Mouse (Mus musculus): ENCODE results near the gene Cd70.
A peak's percentile ranks its signal among the peaks of the same experiment; 100 is the strongest.

Gene Cd70

DNA sequence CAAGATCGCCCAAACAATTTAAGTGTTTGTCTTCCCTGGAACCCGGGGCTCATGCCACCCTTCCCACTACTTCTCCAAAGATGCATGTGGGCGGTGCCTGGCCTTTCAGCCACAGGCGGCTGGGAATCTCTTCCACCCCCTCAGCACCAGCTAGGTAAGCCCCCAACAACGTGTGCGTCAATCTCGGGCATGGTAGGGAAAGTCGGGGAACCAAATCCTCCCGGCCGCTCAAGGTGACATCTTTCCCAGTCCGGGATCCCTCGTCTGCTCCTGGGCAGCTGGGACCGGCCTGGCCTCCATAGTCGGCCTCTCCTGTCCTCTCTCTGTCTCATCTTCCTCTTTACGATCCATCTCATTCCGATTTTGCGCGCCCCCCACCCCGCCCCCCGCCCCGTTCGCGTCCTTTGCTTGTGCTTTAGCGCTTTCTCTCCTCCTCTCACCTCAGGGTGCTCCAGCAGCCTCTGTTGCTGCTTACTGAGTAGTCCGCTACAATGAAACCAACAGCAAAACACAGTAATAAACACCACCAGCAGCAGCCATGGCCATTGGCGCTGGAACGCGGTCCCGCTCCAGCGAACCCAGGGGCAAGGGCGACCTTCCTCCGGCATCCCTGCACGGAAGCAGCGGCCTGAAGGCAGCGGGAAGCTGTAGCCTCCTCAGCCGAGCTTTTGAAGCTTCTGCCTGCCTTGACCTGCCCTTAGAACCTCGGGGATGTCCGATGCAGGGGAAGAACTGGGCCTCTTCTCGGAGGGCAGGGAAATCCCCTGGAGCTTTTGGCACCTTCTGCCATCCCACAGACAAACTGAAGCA lies at the start of gene Cd70:
TSS of gene Cd70 (minus strand) at position 784 of the 810 bp plus-strand sequence.
- no peak for DNase-seq (ENCODE audit: low spot score)

DNA sequence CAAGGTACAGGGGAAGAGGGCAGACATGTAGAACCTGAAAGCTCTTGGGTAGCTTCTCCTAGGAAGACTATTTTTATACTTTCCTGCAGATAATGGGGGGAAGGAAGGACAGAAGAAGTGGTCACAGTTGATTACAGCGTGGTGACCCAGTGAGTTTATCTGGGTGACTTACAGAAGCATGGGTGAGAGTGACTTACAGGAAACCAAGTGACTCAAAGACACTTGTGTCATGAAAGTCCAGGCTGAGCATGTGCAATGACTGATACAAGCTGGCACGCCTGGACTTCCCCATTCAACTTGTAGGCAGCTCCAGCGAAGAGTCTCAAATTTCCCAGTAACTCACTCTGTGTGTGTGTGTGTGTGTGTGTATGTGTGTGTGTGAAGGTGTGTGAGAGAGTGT lies 48.7 kb upstream of the Cd70 start:
- DNase-seq (ENCODE audit: low spot score) = no peak

DNA sequence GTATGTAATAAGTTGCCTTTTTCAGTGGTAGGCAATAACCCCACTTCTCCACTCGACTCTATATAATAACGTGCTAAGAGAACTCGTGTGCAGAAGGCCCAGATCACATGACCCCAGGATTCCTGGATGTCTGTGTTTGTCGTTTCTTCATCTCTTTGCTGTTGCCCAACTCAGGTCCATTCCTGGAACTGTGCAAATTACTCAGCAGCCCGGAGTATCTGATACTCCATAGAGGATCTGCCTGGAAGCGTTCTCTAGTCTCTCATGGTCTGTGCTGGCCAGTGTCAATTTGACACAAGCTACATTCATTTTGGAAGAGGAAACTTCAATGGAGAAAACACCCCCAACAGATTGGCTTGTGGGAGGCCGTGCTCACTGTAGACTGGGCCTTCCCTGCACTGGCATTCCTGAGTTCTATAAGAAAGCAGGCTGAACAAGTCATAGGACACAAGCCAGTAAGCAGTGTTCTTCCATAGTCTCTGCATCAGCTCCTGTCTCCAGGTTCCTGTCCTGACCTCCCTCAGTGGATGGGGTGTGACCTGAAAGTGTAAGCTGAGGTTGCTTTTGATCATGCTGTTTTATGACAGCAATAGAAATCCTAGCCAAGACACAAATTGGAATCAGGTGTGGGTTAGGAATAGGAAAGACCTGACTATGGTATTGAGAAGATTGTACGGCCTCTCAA lies 45.9 kb upstream of the Cd70 start:
- peak; percentile 59 for DNase-seq (ENCODE audit: low spot score)

DNA sequence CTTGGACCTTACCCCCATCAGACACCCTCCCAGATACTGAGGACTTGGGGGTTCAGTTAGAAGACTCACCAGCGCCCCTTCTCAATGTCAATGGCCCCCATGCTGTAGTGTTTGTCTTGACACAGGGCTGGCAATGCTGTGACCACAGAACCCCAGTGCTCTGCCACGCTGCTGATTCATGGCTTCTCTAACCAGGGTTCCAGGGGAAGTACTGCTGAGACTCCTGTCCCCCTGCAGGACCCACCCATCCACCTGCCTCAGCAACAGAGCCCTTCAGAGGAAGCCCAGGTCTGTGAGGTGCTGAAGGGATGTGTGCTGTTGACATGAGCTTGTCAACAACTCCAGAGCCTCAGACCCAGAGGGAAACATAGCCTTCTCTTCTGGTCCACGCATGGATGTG lies 45.2 kb upstream of the Cd70 start:
- no peak for DNase-seq (ENCODE audit: low spot score)

DNA sequence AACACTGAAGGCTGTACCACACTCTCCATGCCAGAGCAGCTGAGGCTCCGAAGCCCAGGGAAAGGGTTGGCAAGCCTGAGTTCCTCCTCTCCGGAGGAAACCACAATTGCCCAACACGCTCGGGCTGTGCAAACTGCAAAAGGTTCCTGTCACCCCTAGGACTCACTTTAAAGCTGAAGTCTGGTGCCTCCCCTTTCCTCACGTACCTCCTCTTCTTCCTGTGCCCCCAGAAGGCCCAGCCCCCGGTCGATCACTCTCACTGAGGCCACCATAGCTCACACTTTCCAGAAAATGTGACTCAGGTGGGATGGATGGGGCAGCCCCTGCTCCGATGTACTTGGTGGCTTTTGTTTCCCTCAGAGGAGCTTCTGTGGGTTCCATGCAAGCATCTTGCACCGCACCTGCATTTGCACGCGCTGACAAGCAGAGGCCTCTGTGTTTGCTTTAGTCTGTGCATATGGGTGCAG lies 44.5 kb upstream of the Cd70 start, which contains the start of gene Tnfsf14:
TSS of gene Tnfsf14 (minus strand) at position 137 of the 467 bp plus-strand sequence.
- DNase-seq (ENCODE audit: low spot score) = no peak

DNA sequence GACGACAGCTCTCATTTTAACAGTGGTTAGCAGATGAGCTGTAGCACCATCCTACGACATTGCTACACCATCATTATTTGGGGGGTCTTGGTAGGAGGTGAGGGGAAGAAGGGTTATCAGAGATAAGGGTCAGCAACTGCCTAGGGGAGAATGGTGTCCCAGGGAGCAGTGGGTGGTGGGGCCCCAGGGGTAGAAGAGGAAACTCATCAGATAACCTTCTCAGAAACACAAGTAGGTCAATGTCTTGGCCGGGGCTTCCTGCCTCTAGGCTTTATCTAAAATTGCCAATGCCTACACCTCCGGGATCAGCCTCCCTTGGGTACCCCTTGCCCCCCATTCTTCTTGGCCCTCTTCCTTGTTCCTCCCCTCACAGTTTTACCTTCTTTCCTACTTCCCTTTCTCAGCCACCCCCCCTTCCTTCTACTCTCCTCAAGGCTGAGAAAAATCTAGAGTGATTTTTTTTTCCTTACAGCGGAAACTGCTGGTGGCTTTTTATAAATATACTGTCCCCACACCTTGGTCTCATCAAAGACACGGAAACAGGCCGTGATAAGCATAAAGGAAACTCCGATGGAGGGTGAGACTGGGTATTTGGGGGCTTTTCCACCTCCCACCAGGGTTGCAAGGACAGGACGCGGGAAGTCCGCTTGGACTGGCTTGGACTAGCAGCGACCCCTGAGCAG lies 39.1 kb upstream of the Cd70 start:
- no peak for DNase-seq (ENCODE audit: low spot score)

DNA sequence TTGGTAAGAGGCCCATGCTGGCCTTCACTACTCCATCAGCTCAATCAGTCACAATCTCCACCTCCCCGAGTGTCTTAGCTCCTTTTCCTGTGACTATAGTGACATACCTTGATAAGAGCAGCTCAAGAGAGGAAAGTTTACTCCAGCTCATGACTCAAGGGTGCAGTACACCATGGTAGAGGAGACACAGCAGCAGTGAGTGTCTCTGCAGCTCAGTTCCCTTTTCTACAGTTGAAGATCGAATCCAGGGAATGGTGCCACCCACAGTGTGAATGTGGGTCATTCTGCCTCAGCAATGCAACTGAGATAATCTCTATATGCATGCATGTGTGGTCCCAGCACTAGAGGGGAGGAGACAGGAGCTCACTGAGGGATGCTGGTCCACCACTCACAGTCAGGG lies 36.1 kb upstream of the Cd70 start:
- no peak for DNase-seq (ENCODE audit: low spot score)

DNA sequence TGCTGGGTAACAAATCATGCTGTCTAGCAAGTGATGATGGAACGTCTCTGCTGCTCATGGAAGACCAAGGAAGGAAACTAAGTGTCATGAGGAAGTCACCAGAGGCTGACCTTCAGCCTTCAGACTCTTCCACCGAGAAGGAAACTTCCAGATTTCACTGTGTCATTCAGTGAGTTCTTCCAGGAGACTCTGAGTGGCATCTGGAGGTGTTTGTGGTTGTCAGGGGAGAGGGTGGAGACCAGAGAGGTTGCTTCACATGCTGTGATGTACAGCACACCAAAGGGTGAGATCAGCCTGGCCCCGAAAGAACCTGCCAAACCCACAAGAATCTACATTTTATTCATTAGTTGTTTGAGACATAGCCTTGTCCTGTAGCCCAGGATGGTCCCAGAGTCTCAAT lies 33.3 kb upstream of the Cd70 start:
- DNase-seq (ENCODE audit: low spot score) = no peak

DNA sequence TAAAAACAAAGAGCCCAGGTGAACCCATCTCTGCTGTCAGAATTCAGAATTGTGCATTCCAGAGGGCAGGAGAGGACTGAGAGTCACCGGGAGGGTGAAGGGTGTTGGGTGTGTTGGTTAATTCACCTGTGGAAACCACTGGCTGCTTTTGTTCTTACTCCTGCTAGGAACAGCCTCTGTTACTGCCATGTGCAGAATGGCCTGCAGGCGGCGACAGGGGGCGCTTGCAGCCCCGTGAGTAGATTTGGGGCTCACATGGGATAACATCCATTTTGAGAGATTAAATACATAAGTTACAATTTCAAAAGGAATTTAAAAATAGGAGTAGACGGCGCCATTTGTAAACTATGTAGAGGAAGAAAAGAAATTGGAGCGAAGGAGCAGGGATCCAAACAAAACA lies 30.8 kb upstream of the Cd70 start:
- DNase-seq (ENCODE audit: low spot score) = no peak

DNA sequence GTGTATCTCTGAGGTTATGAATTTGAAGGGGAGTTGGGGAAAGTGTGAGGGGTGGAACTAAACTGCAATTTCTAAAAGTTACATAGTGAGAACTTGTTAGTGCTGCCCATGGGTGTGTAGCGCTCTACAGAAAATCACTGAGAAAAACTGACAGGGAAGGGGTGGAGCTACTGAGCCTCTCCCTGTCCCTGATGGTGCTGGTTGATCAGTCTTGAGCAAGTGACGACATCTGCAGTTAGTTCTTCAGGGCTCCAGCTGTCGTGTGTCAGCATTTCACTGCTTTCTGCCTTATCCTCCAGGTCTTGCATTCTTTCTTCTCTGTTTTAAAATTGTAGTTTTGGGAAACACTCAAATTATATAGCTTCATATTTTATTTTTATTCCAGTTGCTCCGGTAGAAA lies 23.8 kb upstream of the Cd70 start:
- DNase-seq (ENCODE audit: low spot score) = no peak

DNA sequence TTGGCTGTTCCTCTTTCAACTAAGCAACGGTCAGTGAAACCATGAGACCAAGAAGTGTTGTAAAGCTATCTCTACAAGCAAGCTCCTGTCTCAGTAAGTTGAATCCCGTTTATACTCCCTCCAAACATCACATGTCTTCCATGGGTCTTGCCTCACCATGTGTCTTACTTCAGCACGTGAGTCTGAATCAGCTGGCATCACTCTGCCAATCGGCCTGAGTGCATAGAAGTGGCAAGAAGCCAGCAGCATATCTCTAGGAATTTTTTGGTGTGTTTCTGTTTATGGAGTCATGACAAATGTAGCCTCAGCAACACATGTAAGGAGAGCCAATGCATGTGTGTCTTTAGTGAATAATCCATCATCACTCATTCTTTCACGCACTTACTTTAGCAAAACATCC lies 22.8 kb upstream of the Cd70 start:
- no peak for DNase-seq (ENCODE audit: low spot score)

DNA sequence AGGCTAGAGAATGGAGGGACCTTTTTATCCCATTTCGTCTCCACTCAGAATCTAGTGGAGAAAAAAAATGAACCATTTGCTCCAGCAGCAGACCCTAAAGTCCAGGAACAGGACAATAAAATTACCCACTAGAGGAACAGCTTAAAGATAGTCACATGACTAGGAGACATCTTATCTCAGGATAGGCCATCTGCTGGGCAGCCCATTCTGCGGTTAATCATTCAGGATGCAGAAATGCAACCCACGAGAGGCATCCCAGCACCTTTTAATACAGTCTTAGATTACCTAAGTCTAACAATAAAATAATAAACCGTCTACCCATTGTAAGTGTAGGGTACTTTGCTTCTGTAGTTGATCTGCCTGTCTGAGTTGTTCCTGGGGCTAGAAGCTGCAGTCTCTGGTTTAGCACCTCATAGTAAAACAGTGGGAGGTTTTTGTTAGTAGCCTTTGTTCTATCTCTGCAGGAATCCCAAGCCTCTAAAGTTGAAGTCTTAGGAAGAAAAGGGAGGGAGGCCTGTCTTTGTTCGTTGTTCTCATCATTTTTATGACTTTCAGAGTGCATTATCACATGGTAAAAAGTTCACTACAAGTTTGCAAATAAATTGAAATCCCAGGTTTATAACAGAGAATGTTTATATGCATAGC lies 21.2 kb upstream of the Cd70 start:
- DNase-seq (ENCODE audit: low spot score) = no peak

DNA sequence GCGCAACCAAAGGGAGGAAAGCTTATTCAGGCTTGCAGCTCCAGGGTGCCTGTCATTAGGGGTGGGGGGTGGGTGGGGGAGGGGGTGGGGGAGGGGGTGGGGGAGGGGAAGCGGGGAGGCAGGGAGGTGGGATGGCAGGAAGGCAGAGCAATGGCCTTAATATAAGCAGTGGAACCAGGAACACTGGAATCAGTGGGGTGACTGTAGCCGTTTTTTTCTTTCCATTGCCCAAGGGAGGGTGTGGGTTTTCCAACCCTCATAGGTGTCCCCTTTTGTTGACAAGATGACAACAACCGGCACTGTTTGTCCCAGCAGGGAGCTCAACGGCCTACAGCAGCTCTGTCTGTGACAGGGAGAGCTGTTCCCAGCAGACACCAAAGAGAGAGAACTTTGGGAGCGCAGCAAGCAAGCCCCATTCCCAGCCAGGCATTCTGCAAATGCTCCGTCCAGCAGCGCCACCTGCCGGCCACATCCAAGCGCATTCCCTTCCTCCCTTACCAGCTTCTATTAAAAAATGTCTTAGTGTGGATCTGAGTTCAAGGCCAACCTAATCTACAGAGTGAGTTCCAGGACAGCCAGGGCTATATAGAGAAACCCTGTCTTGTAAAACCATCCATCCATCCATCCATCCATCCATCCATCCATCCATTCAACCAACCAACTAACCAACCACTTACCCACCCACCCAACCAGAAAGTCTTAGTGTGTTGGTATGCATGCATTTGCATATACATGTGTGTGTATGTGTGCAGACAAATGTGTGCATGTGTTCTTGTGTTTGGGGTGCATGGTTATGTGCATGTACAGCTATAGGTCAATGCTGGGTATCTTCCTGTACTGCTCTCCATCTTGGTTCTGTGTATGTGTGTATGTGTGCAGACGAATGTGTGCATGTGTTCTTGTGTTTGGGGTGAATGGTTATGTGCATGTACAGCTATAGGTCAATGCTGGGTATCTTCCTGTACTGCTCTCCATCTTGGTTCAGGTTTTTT lies 17.5 kb upstream of the Cd70 start:
- DNase-seq (ENCODE audit: low spot score) = peak; percentile 65

DNA sequence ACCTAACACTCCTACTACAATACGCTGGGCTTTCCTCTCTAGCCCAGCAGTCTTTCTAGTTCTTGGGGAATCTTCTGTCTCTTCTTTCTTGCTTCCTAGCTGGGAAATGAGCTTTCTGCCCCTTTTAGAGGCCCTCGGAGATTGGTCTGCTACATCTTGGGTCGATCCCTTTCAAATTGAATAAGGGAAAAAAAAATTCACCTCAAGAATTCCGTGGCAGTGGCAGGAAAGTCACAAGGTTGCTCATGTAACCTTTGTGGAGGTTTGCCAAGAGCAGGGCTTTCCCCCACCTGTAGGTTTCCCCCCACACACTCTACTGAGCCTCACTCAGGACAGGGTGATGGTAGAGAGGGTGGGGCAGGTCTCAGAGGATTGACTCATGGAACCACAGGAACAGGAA lies 4.2 kb upstream of the Cd70 start:
- no peak for DNase-seq (ENCODE audit: low spot score)

DNA sequence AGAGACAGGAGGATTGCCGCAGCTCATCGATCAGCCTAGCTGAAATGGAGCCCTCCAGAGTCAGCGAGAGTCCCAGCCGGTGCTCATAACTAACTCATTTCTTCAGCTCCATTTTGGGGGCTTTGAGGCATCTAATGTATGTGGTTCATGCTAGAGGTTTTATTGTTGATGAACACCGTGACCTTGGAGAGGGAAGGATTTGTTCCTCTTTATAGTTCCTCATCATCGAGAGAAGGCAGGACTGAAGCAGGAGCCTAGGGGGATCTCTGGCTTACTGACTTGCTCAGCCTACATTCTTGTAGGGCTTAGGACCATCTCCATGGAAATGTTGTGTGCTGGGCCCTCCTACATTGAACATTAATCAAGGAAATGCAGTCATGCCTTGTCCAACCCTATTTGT lies 3.4 kb upstream of the Cd70 start:
- no peak for DNase-seq (ENCODE audit: low spot score)

DNA sequence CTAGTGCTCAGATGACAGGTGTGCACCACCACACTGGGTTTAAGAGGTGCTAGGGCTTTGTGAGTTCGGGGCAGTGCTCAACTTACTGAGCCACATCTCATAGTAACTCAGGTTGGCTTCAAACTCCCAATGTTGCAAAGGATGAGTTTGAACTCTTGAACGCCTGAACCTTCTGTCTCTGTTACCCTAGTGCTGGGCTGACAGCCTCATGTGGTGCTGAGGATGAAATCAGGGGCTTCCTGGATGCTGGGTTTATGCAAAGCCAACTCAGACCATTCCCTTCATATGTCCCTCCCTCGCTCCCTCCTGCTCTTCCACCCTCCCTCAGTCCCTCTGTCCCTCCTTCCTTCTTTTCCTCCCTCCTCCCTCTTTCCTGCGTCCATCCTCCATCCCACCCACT lies 1.2 kb downstream of the Cd70 start:
- DNase-seq (ENCODE audit: low spot score) = no peak

DNA sequence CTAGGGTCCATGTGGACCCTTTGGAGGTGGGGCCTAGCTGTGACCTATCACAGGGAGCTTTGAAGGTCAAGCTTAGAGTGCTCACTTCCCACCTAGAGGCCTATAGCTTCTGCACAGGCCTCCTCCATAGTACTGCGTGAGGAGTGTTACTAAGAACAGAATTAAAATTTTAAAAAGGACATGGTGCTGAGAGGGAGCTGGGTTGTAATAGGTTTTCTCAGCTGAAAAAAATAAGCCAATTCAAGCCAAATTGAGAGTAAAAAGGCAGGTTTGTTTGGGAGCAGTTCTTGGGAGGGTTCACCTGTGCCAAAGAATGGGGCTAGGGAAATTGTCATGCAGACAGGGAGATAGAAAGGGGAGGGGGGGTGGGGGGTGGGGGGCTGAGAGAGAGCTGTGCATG lies 4.5 kb downstream of the Cd70 start:
- DNase-seq (ENCODE audit: low spot score) = no peak

DNA sequence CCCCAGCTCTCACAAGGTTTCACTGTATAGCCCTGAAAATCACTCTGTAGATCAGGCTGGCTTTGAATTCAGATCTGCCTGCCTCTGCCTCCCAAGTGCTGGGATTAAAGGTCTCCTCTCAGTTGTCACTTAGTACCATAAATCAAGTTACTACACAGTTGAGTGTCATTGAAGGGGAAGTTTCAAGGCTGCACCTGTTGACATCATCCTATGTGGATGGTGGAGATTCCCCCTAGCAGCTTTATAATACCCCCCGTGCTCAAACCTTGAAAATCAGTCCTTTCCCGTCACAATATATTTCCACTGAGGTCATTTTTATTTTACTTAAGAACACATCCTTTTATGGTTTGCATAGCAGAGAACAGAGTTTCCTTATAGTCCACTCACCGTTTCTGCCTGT lies 5.9 kb downstream of the Cd70 start:
- no peak for DNase-seq (ENCODE audit: low spot score)

DNA sequence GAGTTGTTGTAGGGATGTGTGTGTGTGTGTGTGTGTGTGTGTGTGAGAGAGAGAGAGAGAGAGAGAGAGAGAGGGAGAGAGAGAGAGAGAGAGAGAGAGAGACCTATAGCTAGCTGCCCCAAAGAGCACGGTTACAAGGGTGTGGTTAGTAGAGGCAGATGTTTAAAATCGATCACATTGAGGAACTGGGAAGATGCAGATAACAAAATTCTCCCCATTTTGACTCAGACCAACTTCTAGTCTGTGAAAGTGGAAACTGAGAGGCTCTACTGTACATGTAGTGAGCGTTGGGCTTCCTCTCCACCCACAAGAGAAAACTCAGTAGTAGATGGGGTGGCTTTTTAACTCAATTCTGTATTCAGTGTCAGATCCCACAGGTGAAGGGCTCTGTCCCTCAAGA lies 9.9 kb downstream of the Cd70 start:
- DNase-seq (ENCODE audit: low spot score) = no peak

DNA sequence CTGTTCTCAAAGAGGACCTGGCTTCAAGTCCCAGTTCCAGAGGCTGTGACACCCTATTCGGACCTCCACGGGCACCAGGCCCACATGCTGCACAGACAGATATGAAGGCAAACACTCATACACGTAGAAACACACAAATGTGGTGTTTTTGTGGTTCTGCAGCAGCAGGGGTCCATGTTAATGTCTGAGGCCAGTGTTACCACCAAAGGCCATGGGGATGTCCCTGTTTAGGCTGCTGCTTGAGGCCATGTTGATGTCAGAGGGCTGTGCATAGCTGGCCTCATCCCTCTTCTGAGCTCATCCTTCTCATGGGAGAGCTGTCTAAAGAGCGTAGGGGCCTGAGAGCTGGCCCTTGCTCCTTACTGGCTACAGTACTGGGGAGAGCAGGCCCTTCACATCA lies 10.9 kb downstream of the Cd70 start:
- DNase-seq (ENCODE audit: low spot score) = no peak

DNA sequence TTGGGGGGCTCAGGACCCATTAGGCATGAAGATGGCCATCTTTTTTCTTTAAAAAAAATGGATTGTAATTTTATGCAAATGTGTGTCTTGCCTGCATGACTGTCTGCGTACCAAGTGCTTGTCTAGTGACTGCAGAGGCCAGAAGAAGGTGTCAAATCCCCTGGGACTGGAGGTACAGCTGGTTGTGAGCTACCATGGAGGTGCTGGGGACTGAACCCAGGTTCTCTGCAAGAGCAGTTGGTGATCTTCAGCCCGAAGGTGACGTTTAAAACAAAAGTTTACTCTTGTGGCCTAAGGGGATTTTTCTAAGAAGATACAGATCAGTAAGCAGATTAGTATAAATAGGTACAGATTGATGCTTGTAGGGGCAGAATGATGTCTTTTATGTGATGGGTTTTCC lies 13.9 kb downstream of the Cd70 start:
- DNase-seq (ENCODE audit: low spot score) = no peak
